Mouse (Mus musculus): ENCODE measurements at regions not wholly inside any gene's neighbourhood (a gene's known extent, or its start where the extent isn't known, plus 50 kb on each side); places are given as distances from the start of the nearest gene placed in this dataset.

DNA sequence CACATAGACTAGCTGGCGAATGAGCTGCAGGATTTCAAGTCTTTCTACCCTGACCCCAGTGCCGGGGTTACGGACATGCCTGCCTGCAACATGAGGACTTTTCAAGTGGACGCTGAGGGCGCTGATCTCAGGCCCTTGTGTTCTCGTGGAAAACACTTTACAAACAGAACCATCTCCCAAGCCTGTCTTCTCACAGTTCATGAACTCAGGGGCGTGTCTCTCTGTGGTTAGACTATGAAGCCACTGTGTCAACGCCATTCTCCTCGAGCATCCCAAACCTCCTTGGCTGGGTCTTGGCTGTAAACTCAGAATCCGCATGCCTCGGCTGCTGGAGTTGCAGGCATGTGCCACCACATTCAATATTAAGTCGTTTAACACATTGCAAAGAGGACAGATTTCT is 284.9 kb upstream of the 4930412O13Rik start:
- no peak for TF ChIP-seq CTCF (IDR thresholded peaks at IDR 0.05; ENCODE audit: low read depth)
- no peak for TF ChIP-seq EP300 (optimal IDR thresholded peaks at IDR 0.05)

Measured in stomach, postnatal 0 days (tissue).